Mouse (Mus musculus) liver, embryonic 11.5 days (tissue): ENCODE data around the gene Ppm1l. TPM values are rescaled to one million over a fixed set of nuclear protein-coding genes. Genes with fewer than 3 reads are reported as not detected.
A peak's percentile ranks its signal among the peaks of the same experiment; 100 is the strongest.
"Not testable (repeated sequence)": the region's sequence is repeated elsewhere in the genome, so short reads cannot be mapped to it uniquely, and the experiment has no call there.

Experiments used
- ATAC-seq: fragments of 200-750 bp; cut with Nextera tagmentation; replicated peaks from 2 replicates; pipeline ENCODE4 v1.8.0; 2017; ENCODE audit warnings: moderate number of reproducible peaks, mild to moderate bottlenecking, moderate TSS enrichment, moderate library complexity; ENCODE audit not compliant: low FRiP score
- DNase-seq: peaks from one replicate; pipeline ENCODE4 v3.0.0-alpha.2; 2017; ENCODE audit warnings: low spot score
- H3K27ac ChIP-seq: fragments of 300-500 bp; sonication (generic); 2 replicates; pipeline ENCODE4 v1.5.1; 2014; ENCODE audit warnings: mild to moderate bottlenecking, low read depth, low read length, control low read depth
- H3K27me3 ChIP-seq: fragments of 300-500 bp; sonication (generic); replicated peaks from 2 replicates; pipeline ENCODE4 v1.6.1; 2014; ENCODE audit warnings: low read length, mixed read lengths; ENCODE audit not compliant: control insufficient read depth, insufficient read depth
- H3K36me3 ChIP-seq: fragments of 300-500 bp; sonication (generic); 2 replicates; pipeline ENCODE4 v1.6.1; 2014; ENCODE audit warnings: mild to moderate bottlenecking, low read length, moderate library complexity, mixed read lengths; ENCODE audit not compliant: control insufficient read depth, insufficient read depth
- H3K4me1 ChIP-seq: fragments of 300-500 bp; sonication (generic); replicated peaks from 2 replicates; pipeline ENCODE4 v1.6.1; 2014; ENCODE audit warnings: low read length, mixed read lengths; ENCODE audit not compliant: control insufficient read depth, insufficient read depth
- H3K4me2 ChIP-seq: fragments of 300-500 bp; sonication (generic); 2 replicates; pipeline ENCODE4 v1.6.1; 2014; ENCODE audit warnings: mild to moderate bottlenecking, control low read depth, moderate library complexity
- H3K4me3 ChIP-seq: fragments of 300-500 bp; sonication (generic); 2 replicates; pipeline ENCODE4 v1.5.1; 2014; ENCODE audit warnings: low read depth, low read length, control low read depth
- H3K9ac ChIP-seq: fragments of 300-500 bp; sonication (generic); 2 replicates; pipeline ENCODE4 v1.6.1; 2014; ENCODE audit warnings: low read depth, low read length, control low read depth
- H3K9me3 ChIP-seq: fragments of 300-500 bp; sonication (generic); 2 replicates; pipeline ENCODE4 v1.6.1; 2016; ENCODE audit warnings: low read length, inconsistent platforms, mixed read lengths; ENCODE audit not compliant: control insufficient read depth
- WGBS: fragments of 180-500 bp; shearing (Covaris S2); extraction: QIAGEN DNeasy Blood & Tissue Kit; methylation state at CpG from one replicate; pipeline ENCODE4 v1.1.7; 2014; 5-methylcytosine and 5-hydroxymethylcytosine counted together
- polyA plus RNA-seq: library from polyadenylated mRNA; unstranded; fragments of >200 nt; fragmentation: Nextera tagmentation; extraction: Ambion mirVana; gene quantifications from 2 replicates; pipeline ENCODE4 v1.2.1, GENCODE M21; 2014

Gene Ppm1l
- polyA plus RNA-seq, 1 experiment from 2014 or later: 8.2 TPM

DNA sequence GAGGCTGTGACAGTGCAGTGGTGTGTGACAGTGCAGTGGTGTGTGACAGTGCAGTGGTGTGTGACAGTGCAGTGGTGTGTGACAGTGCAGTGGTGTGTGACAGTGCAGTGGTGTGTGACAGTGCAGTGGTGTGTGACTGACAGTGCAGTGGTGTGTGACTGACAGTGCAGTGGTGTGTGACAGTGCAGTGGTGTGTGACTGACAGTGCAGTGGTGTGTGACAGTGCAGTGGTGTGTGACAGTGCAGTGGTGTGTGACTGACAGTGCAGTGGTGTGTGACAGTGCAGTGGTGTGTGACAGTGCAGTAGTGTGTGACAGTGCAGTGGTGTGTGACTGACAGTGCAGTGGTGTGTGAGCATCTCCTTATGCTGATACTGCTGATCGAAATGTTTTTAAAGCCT lies 248.9 kb downstream of the Ppm1l start:
- not testable (repeated sequence) for ATAC-seq, DNase-seq, H3K27me3 ChIP-seq, H3K36me3 ChIP-seq, H3K4me2 ChIP-seq, H3K9ac ChIP-seq, H3K27ac ChIP-seq, H3K4me1 ChIP-seq, H3K4me3 ChIP-seq, H3K9me3 ChIP-seq
- 93% methylated on average over 1 of the region's 1 CpGs for WGBS

DNA sequence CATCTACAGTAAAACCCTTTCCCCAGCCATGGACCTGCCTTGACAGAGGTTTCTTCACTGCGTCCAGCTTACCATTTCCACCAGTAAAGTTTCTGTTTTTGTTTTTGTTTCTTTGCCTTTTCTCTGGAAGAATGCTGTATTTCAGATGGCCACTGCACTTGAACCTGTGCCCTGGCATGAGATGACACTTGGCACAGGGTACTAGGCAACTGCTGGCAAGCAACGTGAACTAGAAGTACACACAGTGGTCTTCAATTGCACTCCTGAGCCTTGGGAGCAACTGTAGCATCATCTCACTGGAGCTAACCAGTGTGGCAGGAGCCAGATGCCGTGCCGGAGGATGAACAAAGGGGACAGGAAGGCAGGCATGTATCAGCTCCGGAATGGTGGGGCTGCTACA lies 255.9 kb downstream of the Ppm1l start:
- no peaks in the 10 kb centered on the region for H3K4me1 ChIP-seq
- H3K27ac ChIP-seq: no peak overlapping the region
- no peak overlapping the region for H3K9ac ChIP-seq
- no peak for DNase-seq
- H3K4me2 ChIP-seq: no peak overlapping the region
- no peaks in the 10 kb centered on the region for H3K36me3 ChIP-seq
- no peaks in the 10 kb centered on the region for H3K9me3 ChIP-seq
- no peak for ATAC-seq
- 91% methylated on average over 5 of the region's 5 CpGs for WGBS
- H3K27me3 ChIP-seq: no peaks in the 10 kb centered on the region
- no peak overlapping the region for H3K4me3 ChIP-seq

DNA sequence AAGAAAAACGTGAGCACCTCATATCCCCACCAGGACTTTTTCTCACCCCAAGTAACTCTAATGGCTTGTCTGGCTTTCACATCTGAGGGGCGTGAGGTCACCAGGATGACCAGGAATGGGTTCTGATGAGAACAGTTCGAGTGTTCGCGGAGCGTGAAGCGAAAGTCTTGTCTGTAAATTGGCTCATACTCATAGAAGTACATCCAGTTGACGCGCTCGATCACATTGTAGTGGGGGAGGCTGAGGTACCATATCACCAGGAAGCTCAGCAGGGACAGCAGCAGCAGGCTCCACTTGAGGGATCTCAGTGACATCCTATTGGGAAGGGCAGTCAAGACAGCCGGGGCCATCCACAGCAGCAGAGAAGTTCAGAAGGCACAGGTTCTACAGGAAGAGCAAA lies 258.9 kb downstream of the Ppm1l start:
- ATAC-seq (no peak), DNase-seq (no peak)
- Histone ChIP-seq H3K27me3 (no peaks in the 10 kb centered on the region), H3K36me3 (no peaks in the 10 kb centered on the region), H3K9me3 (no peaks in the 10 kb centered on the region), H3K4me1 (no peaks in the 10 kb centered on the region), H3K9ac (no peak overlapping the region), H3K4me3 (no peak overlapping the region), H3K4me2 (no peak overlapping the region), H3K27ac (no peak overlapping the region)
- WGBS: 90% methylated on average over 11 of the region's 11 CpGs

DNA sequence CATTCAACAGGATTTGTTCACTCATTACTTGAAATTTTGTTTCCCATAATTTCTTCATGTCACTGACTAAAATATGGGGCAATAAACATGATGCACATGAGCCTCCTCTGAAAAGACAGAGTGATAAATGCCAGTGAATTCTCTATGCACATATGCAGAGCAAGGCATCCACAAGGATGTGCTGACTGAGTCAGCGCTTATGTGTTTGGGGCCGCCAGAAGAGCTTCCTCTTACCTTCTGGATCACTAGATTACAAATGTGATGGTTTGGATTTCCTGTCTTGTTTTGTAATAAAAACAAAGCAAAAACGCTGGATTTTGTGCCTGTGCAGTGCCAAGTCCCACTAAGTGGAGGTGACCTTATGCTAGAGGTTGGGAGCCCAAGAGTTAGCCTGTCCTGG lies 260.1 kb downstream of the Ppm1l start:
- Histone ChIP-seq H3K4me2 (no peak overlapping the region), H3K27me3 (no peaks in the 10 kb centered on the region), H3K4me3 (no peak overlapping the region), H3K36me3 (no peaks in the 10 kb centered on the region), H3K4me1 (no peaks in the 10 kb centered on the region), H3K9me3 (no peaks in the 10 kb centered on the region), H3K27ac (no peak overlapping the region), H3K9ac (no peak overlapping the region)
- DNase-seq (no peak), ATAC-seq (no peak)
- 68% methylated on average over 3 of the region's 3 CpGs for WGBS

DNA sequence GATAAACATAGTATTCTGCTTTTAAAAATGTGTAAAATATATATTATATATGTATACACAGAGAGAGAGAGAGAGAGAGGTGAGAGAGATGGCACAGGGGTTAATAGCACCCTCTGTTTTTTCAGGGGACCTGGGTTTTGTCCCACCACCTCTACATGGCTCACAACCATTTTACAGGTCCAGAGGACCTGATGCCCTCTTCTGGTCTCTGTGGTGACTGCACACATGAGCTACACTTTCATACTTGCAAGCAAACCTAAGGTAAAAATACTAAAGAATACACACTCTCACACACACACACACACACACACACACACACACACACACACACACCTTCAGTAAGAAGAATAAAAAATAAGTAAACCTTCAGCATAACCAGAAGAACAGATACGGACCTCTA lies 262.1 kb downstream of the Ppm1l start:
- no peaks in the 10 kb centered on the region for H3K9me3 ChIP-seq
- ATAC-seq: no peak
- H3K4me1 ChIP-seq: no peaks in the 10 kb centered on the region
- no peak overlapping the region for H3K4me2 ChIP-seq
- H3K27ac ChIP-seq: no peak overlapping the region
- no peak for DNase-seq
- H3K9ac ChIP-seq: no peak overlapping the region
- no peaks in the 10 kb centered on the region for H3K36me3 ChIP-seq
- WGBS: 93% methylated on average over 1 of the region's 1 CpGs
- no peaks in the 10 kb centered on the region for H3K27me3 ChIP-seq
- H3K4me3 ChIP-seq: no peak overlapping the region

DNA sequence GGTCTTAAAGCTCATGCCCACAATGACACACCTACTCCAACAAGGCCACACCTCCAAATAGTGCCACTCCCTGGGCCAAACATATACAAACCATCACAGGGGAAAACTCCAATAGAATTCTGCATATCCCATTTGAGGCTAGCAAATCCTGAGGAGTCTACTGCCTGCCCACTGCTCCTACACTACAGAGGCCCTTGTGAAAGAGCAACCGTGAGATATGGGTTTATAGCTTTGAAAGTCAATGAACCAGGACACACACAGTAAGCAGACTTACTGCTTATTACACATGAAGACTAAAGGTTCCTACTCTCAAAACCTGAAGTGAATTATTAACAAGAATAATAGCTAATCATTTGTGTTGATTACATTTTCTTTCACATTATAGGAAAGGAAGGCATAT lies 267.1 kb downstream of the Ppm1l start:
- no peaks in the 10 kb centered on the region for H3K27me3 ChIP-seq
- WGBS: 88% methylated on average over 1 of the region's 1 CpGs
- no peaks in the 10 kb centered on the region for H3K36me3 ChIP-seq
- DNase-seq (no peak), ATAC-seq (no peak)
- no peak overlapping the region for H3K4me3 ChIP-seq
- no peak overlapping the region for H3K9ac ChIP-seq
- H3K4me2 ChIP-seq: no peak overlapping the region
- H3K4me1 ChIP-seq: no peaks in the 10 kb centered on the region; the same call in 1 of the 2 replicates
- no peak overlapping the region for H3K27ac ChIP-seq
- no peaks in the 10 kb centered on the region for H3K9me3 ChIP-seq

DNA sequence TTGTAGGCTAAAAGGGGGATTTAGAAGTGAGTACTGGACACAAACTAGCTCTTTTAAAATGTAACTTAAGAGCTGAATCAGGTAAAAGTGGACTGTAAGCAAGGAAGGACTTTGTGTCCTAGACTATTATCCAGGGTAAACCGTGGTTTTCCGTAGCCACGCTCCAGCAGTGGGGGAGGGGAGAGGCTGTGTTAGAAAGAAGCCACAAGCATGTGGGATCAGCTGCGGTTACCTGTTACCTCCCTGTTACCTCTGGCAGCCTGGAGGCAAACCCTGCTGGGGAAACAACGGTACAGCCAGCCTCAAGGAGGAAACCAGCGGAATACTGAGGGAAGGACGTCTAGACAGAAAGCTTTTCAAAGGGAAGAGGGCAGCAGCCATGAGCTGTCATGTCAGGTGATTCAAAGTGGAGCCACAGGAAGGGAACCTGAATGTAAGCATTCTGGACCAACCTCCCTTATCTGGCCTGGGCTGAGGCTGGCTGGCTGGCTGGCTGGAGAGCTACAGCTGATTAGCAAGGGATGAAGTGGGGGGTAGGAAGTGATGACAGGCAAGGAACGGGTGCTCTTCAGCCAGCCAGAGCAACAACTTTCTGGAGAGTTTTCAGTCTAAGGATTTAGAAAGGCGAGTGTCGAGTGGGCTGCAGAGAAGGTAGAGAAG lies 271.6 kb downstream of the Ppm1l start:
- no peak; the same call in 1 of the 2 replicates for ATAC-seq
- H3K27me3 ChIP-seq: no peaks in the 10 kb centered on the region
- no peaks in the 10 kb centered on the region for H3K9me3 ChIP-seq
- H3K36me3 ChIP-seq: no peaks in the 10 kb centered on the region
- 0 out of 2 replicates have a peak overlapping the region, but pooled peaks have one; percentile 14 for H3K4me2 ChIP-seq
- H3K4me1 ChIP-seq: no peaks in the 10 kb centered on the region; the same call in 1 of the 2 replicates
- H3K4me3 ChIP-seq: no peak overlapping the region
- peak; percentile 34 for DNase-seq
- 27% methylated on average over 10 of the region's 10 CpGs for WGBS
- H3K9ac ChIP-seq: no peak overlapping the region
- no peak overlapping the region for H3K27ac ChIP-seq

DNA sequence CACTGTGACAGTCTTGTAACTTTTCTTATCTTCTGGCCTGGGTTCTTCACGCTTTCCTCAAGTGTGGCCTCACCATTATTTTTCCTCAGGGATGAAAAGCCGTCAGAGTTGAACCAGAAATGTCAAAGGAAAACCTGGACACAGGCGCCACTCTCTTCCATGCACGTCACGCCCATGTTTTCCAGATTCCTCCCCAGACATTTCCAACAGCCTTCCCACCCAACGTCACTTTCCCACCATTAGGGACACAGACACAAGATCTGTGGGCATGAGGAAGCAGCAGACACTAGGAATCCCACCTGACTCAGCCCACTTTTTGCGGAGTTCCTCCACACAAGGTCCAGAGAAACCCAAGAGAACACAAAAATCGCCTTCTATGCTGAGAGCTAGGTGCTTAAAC lies 276.8 kb downstream of the Ppm1l start:
- no peaks in the 10 kb centered on the region for H3K36me3 ChIP-seq
- no peak overlapping the region for H3K4me3 ChIP-seq
- no peak for ATAC-seq
- no peak for DNase-seq
- H3K9ac ChIP-seq: no peak overlapping the region
- no peaks in the 10 kb centered on the region for H3K9me3 ChIP-seq
- WGBS: 81% methylated on average over 8 of the region's 8 CpGs
- H3K27me3 ChIP-seq: peaks cover 12% of the 10 kb centered on the region
- no peak overlapping the region for H3K27ac ChIP-seq
- no peak overlapping the region for H3K4me2 ChIP-seq
- no peaks in the 10 kb centered on the region; the same call in 1 of the 2 replicates for H3K4me1 ChIP-seq

DNA sequence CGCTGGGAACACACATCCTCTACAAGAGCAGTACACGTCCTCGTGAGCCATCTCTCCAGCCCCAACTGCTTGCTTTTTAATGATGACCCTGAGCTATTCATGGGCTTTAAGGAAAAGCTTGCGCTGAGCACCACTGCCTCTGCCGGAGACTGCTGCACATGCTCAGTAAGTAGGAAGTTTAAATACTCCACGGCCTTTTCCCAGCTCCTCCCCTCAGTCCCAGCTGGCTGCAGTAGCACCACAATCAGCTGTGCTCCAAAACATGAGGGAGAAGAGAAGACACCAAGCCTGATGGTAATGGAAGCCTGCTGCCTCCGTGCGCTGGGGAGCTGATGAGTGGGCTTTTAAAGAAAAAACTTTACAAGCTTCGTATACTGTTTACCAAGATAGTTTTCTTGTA lies 277.4 kb downstream of the Ppm1l start:
- Histone ChIP-seq H3K4me2 (no peak overlapping the region), H3K4me3 (no peak overlapping the region), H3K36me3 (no peaks in the 10 kb centered on the region), H3K4me1 (no peaks in the 10 kb centered on the region), H3K27ac (no peak overlapping the region), H3K9me3 (no peaks in the 10 kb centered on the region), H3K9ac (no peak overlapping the region), H3K27me3 (peaks cover 18% of the 10 kb centered on the region)
- DNase-seq (no peak), ATAC-seq (no peak)
- WGBS: 67% methylated on average over 9 of the region's 9 CpGs
